Mouse (Mus musculus) adrenal gland, postnatal 25 days (tissue): ENCODE data around the gene Sval3. TPM values are rescaled to one million over a fixed set of nuclear protein-coding genes. Genes with fewer than 3 reads are reported as not detected.

Source experiments
- DNase-seq: peaks from one replicate; pipeline ENCODE4 v3.0.0; 2021; ENCODE audit warnings: mixed read lengths
- long read RNA-seq: library from polyadenylated mRNA; stranded (forward); transcript quantifications from one replicate; pipeline ENCODE4 v2.0.0, GENCODE M21; 2021
- total RNA-seq: library from RNA; stranded (reverse); gene quantifications from 2 replicates; pipeline ENCODE4 v1.2.3, GENCODE M21; 2021

The Sval3 gene
- not detected in 2 replicates for total RNA-seq
- long read RNA-seq: 0 reads

GRCm38 (mm10) chr6:41967840-41968239 is at the start of gene Sval3:
TSS of gene Sval3 (plus strand) at chr6:41968140.
- DNase-seq: no peak

GRCm38 (mm10) chr6:41951330-41951729 is 16.6 kb upstream of the Sval3 start, which contains the start of gene Sval1:
TSS of gene Sval1 (plus strand) at chr6:41951630.
- DNase-seq: no peak

Other genes starting within 250 kb of the Sval3 start
- gene Olfr459, start 193.0 kb upstream of the Sval3 start, total RNA-seq: not detected in 2 replicates
- gene Pip, start 120.6 kb upstream of the Sval3 start, total RNA-seq: not detected in 2 replicates
- gene Sval2, start 115.2 kb upstream of the Sval3 start, total RNA-seq: not detected in 2 replicates
- gene Sval1, start 16.5 kb upstream of the Sval3 start, total RNA-seq: not detected in 2 replicates
- not detected in 2 replicates for gene Sva, start 70.3 kb downstream of the Sval3 start, total RNA-seq
- gene Tas2r139, start 172.8 kb downstream of the Sval3 start, total RNA-seq: not detected in 2 replicates
- not detected in 2 replicates for gene Tas2r144, start 247.2 kb downstream of the Sval3 start, total RNA-seq